Comparison of ENCODE assay signal across 9 mouse cellular contexts in genomic region chr7:114745481-114746271, GRCm38 (mm10). TPM values are rescaled to one million over a fixed set of nuclear protein-coding genes. Genes with fewer than 3 reads are reported as not detected.
DNase-seq lines count a peak whose midpoint lies in the region; ATAC-seq and TF ChIP-seq lines count a peak whose summit lies in the region.
"Had no signal": no experiment of that assay in that cellular context is flagged by ENCODE, and none has a peak within 500 bp of the region (broad histone marks: within the 10 kb centered on the region; RNA-seq: fewer than 3 reads in every experiment).

No protein-coding gene starts in this region.

- no peaks in the 10 kb centered on the region for H3K27me3 ChIP-seq in midbrain, postnatal 0 days (ENCODE audit: insufficient read depth, low read length)

- peak; percentile 45 for DNase-seq in layer of hippocampus, adult 11-12 months (ENCODE audit: low spot score)
- DNase-seq in layer of hippocampus, postnatal 10 days (ENCODE audit: low spot score in 2 of 2): no peak
- DNase-seq in embryo, embryonic 10.5 days (ENCODE audit: low spot score): peak; percentile 36
- peak; percentile 19 to 28 for DNase-seq in heart, postnatal 10 days
- peak; percentile 45 to 52 for DNase-seq in kidney, postnatal 4 days
- peak; percentile 19 for DNase-seq in midbrain, postnatal 0 days (ENCODE audit: low spot score)
- DNase-seq in frontal cortex, adult 2 months (ENCODE audit: extremely low spot score in 1 of 2, low spot score in 1 of 2): no peak

- WGBS in midbrain, postnatal 0 days: 4% methylated on average over 34 of the region's 34 CpGs

- H3K27ac ChIP-seq in midbrain, postnatal 0 days (ENCODE audit: low read depth, low read length): no peak overlapping the region

- ATAC-seq in midbrain, postnatal 0 days (ENCODE audit: low FRiP score): peak; percentile 63
- ATAC-seq in CD4-positive, CD25-positive, alpha-beta regulatory T cell, adult 4 months: no peak

- peak overlapping the region; percentile 43 for H3K4me3 ChIP-seq in midbrain, postnatal 0 days (ENCODE audit: low read depth, low read length)

- H3K9ac ChIP-seq in midbrain, postnatal 0 days (replicated peaks; ENCODE audit: low read length, poor library complexity, severe bottlenecking): peak overlapping the region; percentile 56; the same call in 1 of the 2 replicates

- H3K4me2 ChIP-seq in midbrain, postnatal 0 days (ENCODE audit: low read depth, low read length, poor library complexity, severe bottlenecking): peak overlapping the region; percentile 79

- H3K36me3 ChIP-seq in midbrain, postnatal 0 days (ENCODE audit: insufficient read depth, low read length): no peaks in the 10 kb centered on the region

- TF ChIP-seq CTCF in midbrain, postnatal 0 days (IDR thresholded peaks at IDR 0.05): peak; percentile 57

- no peaks in the 10 kb centered on the region; the same call in 1 of the 2 replicates for H3K4me1 ChIP-seq in midbrain, postnatal 0 days (ENCODE audit: insufficient read depth, low read length)

- intact Hi-C loops in heart, postnatal 10 days (cut with DNase I): no loop called here

- H3K9me3 ChIP-seq in midbrain, postnatal 0 days (ENCODE audit: low read length): no peaks in the 10 kb centered on the region

RNA-seq across cellular contexts. Expression of gene Insc, which starts 2.2 kb away (rescaled TPM):
- total RNA-seq in layer of hippocampus, postnatal 10 days (2021): 1 to 10 TPM; 1.8 to 2.0 TPM
- 1 to 10 TPM; 1.1 to 1.2 TPM for total RNA-seq in heart, postnatal 10 days (2021)
- 1.9 and 2.7 TPM in 2 replicates for total RNA-seq in midbrain, postnatal 0 days (2014; rRNA removed)
- 1.4 and 1.9 TPM in 2 replicates for polyA plus RNA-seq in midbrain, postnatal 0 days (2015; fragmentation: Nextera tagmentation; extraction: Ambion mirVana)
- 5.4 and 5.8 TPM in 2 replicates for polyA plus RNA-seq in frontal cortex, adult 2 months (2012; rRNA removed)
- not detected for polyA plus RNA-seq in CD4-positive, CD25-positive, alpha-beta regulatory T cell, adult 4 months (2017; shearing (Covaris generic))

RNA-seq across cellular contexts. Expression of gene Calcb, which starts 27.2 kb away (rescaled TPM):
- total RNA-seq in layer of hippocampus, postnatal 10 days (2021): under 1 TPM in 1 of 2 experiments, not detected in 1; 0.38 TPM
- under 1 TPM; 0.47 to 0.74 TPM for total RNA-seq in heart, postnatal 10 days (2021)
- 0.60 and 2.3 TPM in 2 replicates for total RNA-seq in midbrain, postnatal 0 days (2014; rRNA removed)
- polyA plus RNA-seq in midbrain, postnatal 0 days (2015; fragmentation: Nextera tagmentation; extraction: Ambion mirVana): 0.70 and 1.5 TPM in 2 replicates
- 0.21 and 0.24 TPM in 2 replicates for polyA plus RNA-seq in frontal cortex, adult 2 months (2012; rRNA removed)
- polyA plus RNA-seq in CD4-positive, CD25-positive, alpha-beta regulatory T cell, adult 4 months (2017; shearing (Covaris generic)): not detected
- total RNA-seq: gastrocnemius, postnatal 4 days had no signal

Comparison
In these comparisons a context has a peak if more than half of its experiments do, and no peak if none do; other contexts are left out.
1. DNase-seq: peak in layer of hippocampus, adult 11-12 months (single experiment), embryo, embryonic 10.5 days (single experiment), heart, postnatal 10 days (2 of 2), kidney, postnatal 4 days (2 of 2) and midbrain, postnatal 0 days (single experiment); none in layer of hippocampus, postnatal 10 days (0 of 2) and frontal cortex, adult 2 months (0 of 2).